Mouse (Mus musculus) lung, embryonic 15.5 days (tissue): ENCODE measurements at regions not wholly inside any gene's neighbourhood (a gene's known extent, or its start where the extent isn't known, plus 50 kb on each side); places are given as distances from the start of the nearest gene placed in this dataset.

ENCODE experiments used
- ATAC-seq: fragments of 200-750 bp; cut with Nextera tagmentation; 2 replicates; pipeline ENCODE4 v1.8.0; 2017; ENCODE audit warnings: moderate number of reproducible peaks, borderline replicate concordance; ENCODE audit not compliant: low FRiP score, low TSS enrichment; ENCODE audit errors: extremely low read depth
- H3K27ac ChIP-seq: fragments of 300-500 bp; sonication (generic); 2 replicates; pipeline ENCODE4 v1.5.1; 2015; ENCODE audit warnings: moderate library complexity, mild to moderate bottlenecking, inconsistent platforms
- H3K27me3 ChIP-seq: fragments of 300-500 bp; sonication (generic); 2 replicates; pipeline ENCODE4 v1.6.1; 2015; ENCODE audit warnings: inconsistent platforms
- H3K36me3 ChIP-seq: fragments of 300-500 bp; sonication (generic); 2 replicates; pipeline ENCODE4 v1.6.1; 2015; ENCODE audit warnings: inconsistent platforms
- H3K4me1 ChIP-seq: fragments of 300-500 bp; sonication (generic); 2 replicates; pipeline ENCODE4 v1.6.1; 2015; ENCODE audit warnings: inconsistent platforms
- H3K4me2 ChIP-seq: fragments of 300-500 bp; sonication (generic); 2 replicates; pipeline ENCODE4 v1.6.1; 2015; ENCODE audit warnings: inconsistent platforms, mild to moderate bottlenecking, moderate library complexity
- H3K4me3 ChIP-seq: fragments of 300-500 bp; sonication (generic); 2 replicates; pipeline ENCODE4 v1.5.1; 2015; ENCODE audit warnings: mild to moderate bottlenecking, inconsistent platforms
- H3K9ac ChIP-seq: fragments of 300-500 bp; sonication (generic); 2 replicates; pipeline ENCODE4 v1.6.1; 2015; ENCODE audit warnings: inconsistent platforms
- H3K9me3 ChIP-seq: fragments of 300-500 bp; sonication (generic); 2 replicates; pipeline ENCODE4 v1.6.1; 2016; ENCODE audit warnings: inconsistent platforms
- WGBS: fragments of 180-500 bp; shearing (Covaris S2); methylation state at CpG from one replicate; pipeline ENCODE4 v1.1.7; 2015; 5-methylcytosine and 5-hydroxymethylcytosine counted together

DNA sequence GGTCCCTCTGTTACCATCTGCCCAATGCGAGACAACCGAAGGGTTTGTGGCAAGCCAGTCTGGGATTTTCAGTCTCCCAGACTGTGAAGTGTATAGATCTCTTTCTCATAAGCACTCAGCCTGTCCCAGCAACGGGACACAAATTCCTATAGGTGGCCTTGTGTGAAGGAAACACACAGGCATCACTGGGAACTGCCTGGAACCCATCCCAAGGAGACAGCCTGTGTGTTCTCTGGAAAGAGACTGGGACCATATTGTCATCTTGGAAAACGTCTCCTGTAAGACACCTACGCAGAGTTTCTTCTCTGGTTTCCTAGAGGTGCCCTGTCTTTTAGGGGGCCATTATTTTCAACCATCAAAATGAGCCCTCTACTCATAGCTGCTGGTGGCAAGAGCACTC, 66.9 kb upstream of the Msx2 start:
- Histone ChIP-seq H3K27me3 (no peaks in the 10 kb centered on the region), H3K27ac (no peak overlapping the region), H3K4me3 (no peak overlapping the region), H3K9me3 (no peaks in the 10 kb centered on the region), H3K36me3 (no peaks in the 10 kb centered on the region), H3K4me1 (no peaks in the 10 kb centered on the region), H3K4me2 (no peak overlapping the region), H3K9ac (no peak overlapping the region)
- ATAC-seq: no peak
- WGBS: 90% methylated on average over 5 of the region's 5 CpGs

DNA sequence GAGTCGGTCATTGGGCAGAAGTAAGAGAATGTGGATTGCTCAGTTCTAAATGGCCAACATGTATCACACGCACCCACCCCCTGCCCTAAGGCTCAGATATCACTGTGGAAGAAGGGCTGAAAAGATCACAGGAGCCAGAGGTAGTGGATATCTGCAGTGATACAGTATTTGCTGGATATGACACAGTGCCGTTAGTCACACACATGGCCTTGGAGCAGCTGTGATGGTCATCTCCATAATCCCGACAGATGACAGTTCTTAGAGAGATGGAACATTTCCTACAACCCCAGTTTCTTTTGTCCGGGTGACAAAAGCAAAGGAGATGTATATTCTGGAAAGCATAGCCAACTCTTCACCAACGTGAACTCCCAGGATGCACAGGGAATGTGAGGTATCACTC, 65.1 kb upstream of the Msx2 start:
- no peak overlapping the region for H3K4me3 ChIP-seq
- no peak for ATAC-seq
- 82% methylated on average over 6 of the region's 6 CpGs for WGBS
- H3K4me1 ChIP-seq: no peaks in the 10 kb centered on the region
- H3K36me3 ChIP-seq: no peaks in the 10 kb centered on the region
- no peak overlapping the region for H3K4me2 ChIP-seq
- no peak overlapping the region for H3K9ac ChIP-seq
- no peak overlapping the region for H3K27ac ChIP-seq
- no peaks in the 10 kb centered on the region; the same call in 1 of the 2 replicates for H3K27me3 ChIP-seq
- H3K9me3 ChIP-seq: no peaks in the 10 kb centered on the region

DNA sequence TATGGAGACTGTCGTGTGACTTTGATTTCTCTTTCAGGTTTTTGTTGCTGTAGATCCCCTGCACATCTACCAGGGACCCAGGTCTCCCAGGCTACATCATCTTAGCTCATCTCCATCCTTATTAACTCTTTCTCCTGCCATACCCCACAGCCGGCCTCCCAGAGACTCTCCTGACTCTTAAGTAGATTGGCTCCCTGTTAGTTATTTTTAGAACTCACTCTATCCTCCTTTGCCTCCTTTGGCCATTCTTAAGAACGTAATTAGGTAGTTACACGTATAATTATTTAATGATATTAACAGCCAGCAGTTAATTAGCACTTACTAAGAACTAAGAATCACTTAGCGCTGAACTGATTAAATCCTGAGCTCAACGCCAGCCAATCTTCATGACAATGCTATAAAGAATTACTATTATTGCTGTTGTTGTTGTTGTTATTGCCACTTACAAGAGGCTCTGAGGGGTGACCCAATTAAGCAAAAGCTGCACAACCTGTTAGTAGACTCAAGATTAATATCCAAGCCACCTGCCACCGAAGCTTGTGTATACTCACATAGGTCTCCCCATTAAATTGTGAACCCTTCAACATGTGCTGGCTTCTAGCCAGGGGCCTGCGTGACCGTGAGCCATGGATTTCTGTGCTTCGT, 63.0 kb upstream of the Msx2 start:
- Histone ChIP-seq H3K27ac (no peak overlapping the region), H3K27me3 (no peaks in the 10 kb centered on the region; the same call in 1 of the 2 replicates), H3K4me3 (no peak overlapping the region), H3K9me3 (no peaks in the 10 kb centered on the region), H3K4me1 (no peaks in the 10 kb centered on the region), H3K36me3 (no peaks in the 10 kb centered on the region), H3K9ac (no peak overlapping the region), H3K4me2 (no peak overlapping the region)
- WGBS: 83% methylated on average over 10 of the region's 10 CpGs
- ATAC-seq: no peak

DNA sequence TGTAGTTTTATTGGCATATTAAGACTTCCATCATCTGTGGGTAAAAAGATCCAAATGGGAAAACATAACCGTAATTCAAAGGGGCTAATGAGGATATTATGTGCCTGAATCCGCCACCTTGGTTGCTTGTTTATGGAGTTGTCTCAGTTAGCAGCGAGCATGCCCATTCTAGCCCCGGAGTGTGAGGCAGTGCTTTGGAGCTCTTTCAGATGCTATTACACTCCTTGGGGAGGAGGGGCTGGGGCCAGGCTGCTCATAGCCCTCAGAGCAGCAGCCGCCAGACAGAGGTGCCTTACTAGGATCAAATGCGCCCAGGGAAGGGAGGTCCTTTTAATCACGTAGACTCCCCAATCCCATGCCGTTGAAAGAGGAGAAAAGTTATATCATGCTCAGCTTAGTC, 60.9 kb upstream of the Msx2 start:
- Histone ChIP-seq H3K4me2 (no peak overlapping the region), H3K4me3 (no peak overlapping the region), H3K9ac (no peak overlapping the region), H3K36me3 (no peaks in the 10 kb centered on the region), H3K9me3 (no peaks in the 10 kb centered on the region), H3K27me3 (no peaks in the 10 kb centered on the region; the same call in 1 of the 2 replicates), H3K27ac (no peak overlapping the region), H3K4me1 (no peaks in the 10 kb centered on the region)
- no peak for ATAC-seq
- WGBS: 46% methylated on average over 8 of the region's 8 CpGs

DNA sequence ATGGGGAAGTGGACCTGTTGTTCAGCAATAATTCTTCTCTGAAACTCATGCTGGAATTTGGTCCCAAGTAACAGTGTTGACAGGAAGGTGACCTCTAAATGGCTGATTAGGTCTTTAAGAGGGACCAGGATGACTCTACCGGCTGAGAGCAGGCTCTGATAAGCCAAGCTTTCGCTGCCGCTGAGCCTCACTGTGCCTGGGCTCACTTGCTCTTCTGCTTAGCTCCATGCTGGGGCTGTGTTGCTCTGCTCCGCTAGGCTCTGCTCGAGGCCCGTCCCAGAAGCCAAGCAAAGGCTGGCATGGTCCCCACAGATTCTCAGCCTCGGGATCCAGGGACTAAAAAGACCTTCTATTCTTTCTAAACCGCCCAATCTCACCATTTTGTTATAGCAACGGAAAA, 54.0 kb upstream of the Msx2 start:
- Histone ChIP-seq H3K27ac (no peak overlapping the region), H3K9me3 (no peaks in the 10 kb centered on the region), H3K27me3 (no peaks in the 10 kb centered on the region), H3K4me2 (no peak overlapping the region), H3K9ac (no peak overlapping the region), H3K36me3 (no peaks in the 10 kb centered on the region), H3K4me1 (no peaks in the 10 kb centered on the region), H3K4me3 (no peak overlapping the region)
- ATAC-seq: no peak
- WGBS: 74% methylated on average over 9 of the region's 9 CpGs

DNA sequence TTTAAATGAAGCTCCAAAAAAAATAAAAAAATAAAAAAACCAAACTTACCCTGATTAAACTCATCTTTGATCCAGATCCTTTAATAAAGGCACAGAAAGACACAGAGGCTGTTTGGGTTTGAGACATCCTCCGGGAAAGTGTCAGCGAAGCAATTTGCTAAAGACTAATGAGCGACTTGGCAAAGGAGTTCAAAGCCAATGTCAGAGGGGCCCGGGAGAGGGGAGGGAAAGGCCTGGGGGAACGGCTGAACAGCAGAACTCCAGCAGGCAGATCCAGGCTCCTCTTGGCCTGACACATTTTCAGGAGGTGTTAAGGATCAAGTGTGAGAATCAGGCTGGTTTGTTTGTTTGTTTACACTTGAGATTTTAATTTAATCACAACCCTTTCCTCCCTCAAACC, 49.9 kb upstream of the Msx2 start:
- H3K27ac ChIP-seq: no peak overlapping the region
- WGBS: 19% methylated on average over 5 of the region's 5 CpGs
- H3K27me3 ChIP-seq: no peaks in the 10 kb centered on the region
- H3K36me3 ChIP-seq: no peaks in the 10 kb centered on the region
- no peaks in the 10 kb centered on the region for H3K4me1 ChIP-seq
- H3K9me3 ChIP-seq: no peaks in the 10 kb centered on the region
- H3K9ac ChIP-seq: no peak overlapping the region
- no peak for ATAC-seq
- no peak overlapping the region for H3K4me2 ChIP-seq
- no peak overlapping the region for H3K4me3 ChIP-seq
